Mouse (Mus musculus): ENCODE measurements around the gene Efhc1.

The Efhc1 gene

DNA sequence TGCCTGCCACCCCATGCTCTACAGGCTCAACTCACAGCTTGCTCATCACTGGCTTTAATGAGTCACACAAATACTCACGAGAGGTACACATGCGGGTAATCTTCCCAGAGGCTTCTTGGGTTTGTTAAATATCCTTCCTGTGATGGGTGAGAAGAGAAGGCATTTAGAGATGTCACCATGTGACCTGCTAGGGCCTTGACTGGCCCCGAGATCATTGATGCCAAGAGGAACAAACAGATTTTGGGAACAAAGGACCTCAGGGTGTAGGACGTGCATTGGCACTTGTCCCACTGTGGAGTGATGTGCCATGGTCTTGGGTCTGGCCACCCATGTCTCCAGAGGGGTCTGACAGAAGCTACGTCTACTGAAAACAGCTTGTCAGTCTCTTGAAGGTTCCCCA is 55.3 kb downstream of the Efhc1 start:
- no peak for DNase-seq (ENCODE audit: low read depth, low spot score)

GRCm38 (mm10) chr1:21007941-21008701 is 56.7 kb downstream of the Efhc1 start:
- DNase-seq (ENCODE audit: low read depth, low spot score): no peak

GRCm38 (mm10) chr1:21008891-21009290 is 57.5 kb downstream of the Efhc1 start:
- DNase-seq (ENCODE audit: low read depth, low spot score): no peak

GRCm38 (mm10) chr1:21010282-21010800 is 58.9 kb downstream of the Efhc1 start:
- DNase-seq (ENCODE audit: low read depth, low spot score): no peak

DNA sequence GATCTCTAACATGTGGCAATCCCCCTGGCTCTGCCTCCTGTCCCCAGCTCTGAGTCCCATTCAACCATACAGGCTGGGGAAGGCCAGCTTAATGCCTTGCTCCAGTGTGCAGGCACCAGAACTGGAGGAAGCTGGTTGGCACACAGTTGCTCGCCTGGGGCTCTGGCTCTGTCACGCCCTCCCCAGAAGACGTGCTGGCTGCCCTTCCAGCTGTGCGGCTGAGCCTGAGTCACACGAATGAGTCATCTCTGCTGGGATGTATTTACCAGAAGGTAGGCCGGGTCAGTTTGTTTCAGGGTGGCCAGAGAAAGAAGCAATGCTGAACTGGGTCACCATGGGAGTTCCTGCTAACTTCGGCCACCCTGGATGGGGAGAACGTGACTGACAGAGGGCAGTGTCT is 63.0 kb downstream of the Efhc1 start:
- DNase-seq (ENCODE audit: low read depth, low spot score): no peak

- DNase-seq (ENCODE audit: low read depth, low spot score): no peak
Observed at GRCm38 (mm10) chr1:21023101-21023500, 71.7 kb downstream of the Efhc1 start.

DNA sequence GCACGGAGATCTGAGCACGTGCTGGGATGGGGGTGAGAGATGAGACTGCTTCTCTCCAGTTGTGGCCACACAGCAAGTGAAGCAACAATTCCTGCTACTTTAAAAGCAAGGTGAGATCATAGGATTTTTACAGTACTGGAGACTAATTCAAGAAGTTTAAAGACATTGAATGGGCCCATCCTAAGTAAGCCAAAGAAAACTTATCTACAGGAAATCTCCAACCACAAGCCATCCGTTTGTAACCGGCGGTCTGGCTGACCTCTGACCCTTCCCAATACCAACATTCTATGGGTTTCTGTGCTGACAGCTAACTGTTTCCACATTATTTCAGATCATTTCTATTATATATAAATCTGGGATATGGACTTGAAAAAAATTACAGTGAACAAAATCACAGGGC is 73.8 kb downstream of the Efhc1 start:
- DNase-seq (ENCODE audit: low read depth, low spot score): no peak

GRCm38 (mm10) chr1:21026534-21026933 is 75.1 kb downstream of the Efhc1 start:
- DNase-seq (ENCODE audit: low read depth, low spot score): no peak

- DNase-seq (ENCODE audit: low read depth, low spot score): no peak
Observed at GRCm38 (mm10) chr1:21029000-21029399, 77.6 kb downstream of the Efhc1 start.

- no peak for DNase-seq (ENCODE audit: low read depth, low spot score)
Observed at GRCm38 (mm10) chr1:21031650-21032049, 80.2 kb downstream of the Efhc1 start.

DNA sequence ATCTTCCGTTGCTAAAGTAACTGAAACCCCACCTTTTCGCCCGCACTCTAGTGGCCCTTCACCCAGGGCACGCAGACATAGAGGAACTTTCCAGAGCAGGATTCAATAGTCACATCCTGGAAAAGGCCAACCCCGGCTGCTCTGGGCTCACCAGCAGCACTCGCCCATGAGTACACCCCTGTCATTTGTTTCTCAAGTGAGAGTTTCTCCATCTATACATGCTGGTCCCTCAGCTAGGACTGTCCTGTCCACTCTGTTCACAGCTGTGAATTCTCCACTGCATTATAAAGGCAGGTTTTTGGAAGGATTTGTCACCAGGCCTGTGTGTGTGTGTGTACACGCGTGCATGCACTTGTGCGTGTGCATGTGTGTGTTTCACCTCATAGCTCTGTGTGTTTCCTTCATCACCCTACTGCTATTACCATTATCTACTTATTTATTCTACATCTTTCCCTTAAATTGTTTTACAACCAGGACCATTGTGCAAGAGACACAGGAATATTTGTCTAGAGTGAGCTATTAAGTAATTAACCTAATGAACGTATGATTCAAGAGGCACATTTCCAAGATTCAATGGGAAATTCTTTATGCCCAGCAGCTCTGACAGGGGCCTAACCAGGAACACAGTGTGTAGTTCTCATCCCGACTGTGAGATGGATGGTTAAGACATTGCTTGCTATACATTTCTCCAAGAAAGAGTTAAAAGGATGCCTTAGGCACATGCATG is 81.8 kb downstream of the Efhc1 start:
- no peak for DNase-seq (ENCODE audit: low read depth, low spot score)

DNA sequence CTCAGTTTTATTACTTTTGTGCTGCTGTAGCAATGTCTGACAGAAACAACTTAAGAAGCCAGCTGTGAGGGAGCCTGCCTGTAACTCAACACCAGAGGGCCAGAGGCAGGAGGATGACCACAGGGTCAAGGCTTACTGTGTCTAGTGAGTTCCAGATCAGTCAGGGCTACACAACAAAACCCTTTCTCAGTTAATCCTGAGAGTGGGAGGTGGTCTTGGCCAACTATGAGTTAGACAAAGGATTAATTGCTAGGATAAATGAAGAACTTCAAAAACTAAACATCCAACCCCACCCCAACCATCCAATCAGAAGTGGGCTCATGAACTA is 82.3 kb downstream of the Efhc1 start:
- DNase-seq (ENCODE audit: low read depth, low spot score): no peak

DNA sequence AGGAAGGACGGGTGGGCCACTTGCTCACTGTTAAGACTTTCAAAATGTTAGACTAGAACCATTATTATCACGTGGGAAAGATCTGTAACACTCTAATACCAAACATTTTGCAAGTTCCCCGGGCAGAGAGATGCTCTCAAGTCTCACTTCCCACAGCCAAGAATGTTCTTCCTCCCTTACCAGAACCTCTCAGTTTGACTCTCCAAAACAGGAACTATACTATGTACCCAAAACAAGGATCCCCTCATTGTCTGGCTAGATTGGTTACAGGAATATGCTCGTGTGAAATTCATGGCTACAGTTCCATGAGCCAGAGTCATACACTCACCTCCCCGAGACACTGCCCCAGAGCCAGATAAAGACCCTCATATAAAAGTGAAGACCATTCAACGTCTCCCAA is 84.5 kb downstream of the Efhc1 start:
- no peak for DNase-seq (ENCODE audit: low read depth, low spot score)

DNA sequence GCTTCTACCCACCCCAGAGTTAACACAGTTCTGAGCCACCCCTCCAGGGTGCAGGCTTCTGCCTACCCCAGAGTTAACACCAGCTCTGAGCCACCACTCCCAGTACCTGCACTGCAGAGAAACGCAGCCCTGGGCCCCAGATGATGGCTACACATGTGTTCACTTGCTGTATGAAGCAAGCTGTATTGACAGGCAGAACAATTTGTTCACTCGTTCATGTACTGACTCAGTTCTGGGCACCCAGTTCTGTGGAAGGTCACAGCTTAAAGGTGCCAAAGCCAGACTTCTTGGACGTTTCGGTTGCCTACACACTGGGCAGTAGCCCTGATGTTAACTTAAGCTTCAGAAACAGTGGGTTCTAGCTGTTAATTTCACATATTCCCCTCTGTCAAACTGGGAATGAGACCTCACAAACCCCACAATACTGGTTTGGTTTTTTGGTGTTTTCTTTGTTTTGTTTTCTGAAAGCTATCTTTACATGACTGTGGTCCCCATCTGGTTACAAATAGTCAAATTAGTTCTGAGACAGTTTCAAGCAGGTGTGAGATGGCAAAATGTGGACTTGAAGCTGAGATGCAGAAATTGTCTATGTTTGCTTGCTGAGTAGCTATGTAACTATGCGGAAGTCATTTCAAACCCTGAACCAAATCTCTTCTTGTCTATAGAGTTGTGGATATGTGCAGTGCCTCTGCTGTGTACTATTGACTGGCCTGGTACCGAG is 86.6 kb downstream of the Efhc1 start:
- no peak for DNase-seq (ENCODE audit: low read depth, low spot score)

DNA sequence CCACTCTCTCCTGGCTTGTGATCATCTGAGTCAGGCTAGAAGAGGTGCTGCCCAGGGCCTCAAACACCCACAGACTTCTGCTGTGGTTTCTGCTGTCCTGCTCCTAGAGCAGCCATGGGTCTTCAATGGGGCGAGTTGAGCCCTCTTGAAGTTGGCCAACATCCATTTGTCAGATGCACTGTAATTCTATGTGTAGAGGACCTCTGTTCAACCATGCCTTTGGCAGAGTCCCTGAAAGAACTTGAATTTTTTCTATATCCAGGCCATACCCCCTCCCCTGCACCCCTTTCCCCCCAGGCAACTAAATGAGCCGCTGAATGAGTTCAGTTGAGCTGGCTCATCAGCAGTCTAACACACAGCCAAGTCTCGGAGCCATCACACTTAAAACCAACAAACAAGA is 88.1 kb downstream of the Efhc1 start:
- no peak for DNase-seq (ENCODE audit: low read depth, low spot score)

DNA sequence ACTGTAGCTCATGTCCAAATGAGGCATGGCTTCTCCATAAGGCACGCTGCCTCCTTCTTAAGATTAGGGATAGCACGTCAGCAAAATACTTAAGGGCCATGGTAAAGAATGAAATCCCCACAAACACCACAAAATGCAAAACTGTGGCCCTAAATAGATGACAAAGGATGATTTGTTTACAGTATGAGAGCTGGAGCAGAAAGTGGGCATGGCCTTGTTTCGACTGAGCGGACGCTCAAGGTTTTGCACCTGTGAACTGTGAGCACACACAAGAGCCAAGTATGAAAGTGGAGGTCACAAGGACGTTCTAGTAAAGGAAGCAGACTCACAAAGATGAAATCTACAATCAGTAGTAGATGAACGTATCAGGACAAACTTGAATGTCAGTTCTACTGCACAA is 88.7 kb downstream of the Efhc1 start:
- no peak for DNase-seq (ENCODE audit: low read depth, low spot score)

All from retina, adult 2 months (tissue).